Mouse (Mus musculus) liver, postnatal 0 days (tissue): ENCODE measurements around the gene Mgat4a. TPM values are rescaled to one million over a fixed set of nuclear protein-coding genes. Genes with fewer than 3 reads are reported as not detected.

Experiments used
- ATAC-seq: fragments of 200-750 bp; cut with Nextera tagmentation; 2 replicates; pipeline ENCODE4 v1.8.0; 2017; ENCODE audit warnings: mild to moderate bottlenecking, moderate library complexity
- DNase-seq: peaks from one replicate; pipeline ENCODE4 v3.0.0-alpha.2; 2016
- H3K27ac ChIP-seq: fragments of 300-500 bp; sonication (generic); 2 replicates; pipeline ENCODE4 v1.5.1; 2014; ENCODE audit warnings: antibody characterized with exemption, moderate library complexity, mild to moderate bottlenecking, low read depth
- H3K27me3 ChIP-seq: fragments of 300-500 bp; sonication (generic); 2 replicates; pipeline ENCODE4 v1.6.1; 2014; ENCODE audit warnings: low read length, control low read depth, mixed read lengths; ENCODE audit not compliant: insufficient read depth
- H3K36me3 ChIP-seq: fragments of 300-500 bp; sonication (generic); replicated peaks from 2 replicates; pipeline ENCODE4 v1.6.1; 2014; ENCODE audit warnings: mild to moderate bottlenecking, control low read depth, low read length, moderate library complexity, mixed read lengths; ENCODE audit not compliant: insufficient read depth
- H3K4me1 ChIP-seq: fragments of 300-500 bp; sonication (generic); 2 replicates; pipeline ENCODE4 v1.6.1; 2014; ENCODE audit warnings: antibody characterized with exemption, mild to moderate bottlenecking, control low read depth; ENCODE audit not compliant: insufficient read depth
- H3K4me2 ChIP-seq: fragments of 300-500 bp; sonication (generic); 2 replicates; pipeline ENCODE4 v1.6.1; 2014; ENCODE audit warnings: low read depth, mild to moderate bottlenecking, low read length, moderate library complexity, mixed read lengths
- H3K4me3 ChIP-seq: fragments of 300-500 bp; sonication (generic); 2 replicates; pipeline ENCODE4 v1.5.1; 2014; ENCODE audit warnings: low read depth, low read length
- H3K9ac ChIP-seq: fragments of 300-500 bp; sonication (generic); replicated peaks from 2 replicates; pipeline ENCODE4 v1.6.1; 2014; ENCODE audit warnings: mild to moderate bottlenecking, moderate library complexity
- H3K9me3 ChIP-seq: fragments of 300-500 bp; sonication (generic); 2 replicates; pipeline ENCODE4 v1.6.1; 2016; ENCODE audit warnings: mild to moderate bottlenecking, control low read depth, low read length, mixed read lengths
- CTCF ChIP-seq: sonication (generic); IDR thresholded peaks from 2 replicates; pipeline ENCODE4 v1.5.1; 2016; ENCODE audit warnings: antibody characterized with exemption, low read depth
- EP300 ChIP-seq: IDR thresholded peaks from 2 replicates; pipeline ENCODE4 v1.6.1; 2016; ENCODE audit warnings: antibody characterized with exemption, low read depth, mild to moderate bottlenecking
- WGBS: fragments of 180-500 bp; shearing (Covaris S2); extraction: QIAGEN DNeasy Blood & Tissue Kit; methylation state at CpG from one replicate; pipeline ENCODE4 v1.1.7; 2014; ENCODE audit not compliant: insufficient replicate concordance; 5-methylcytosine and 5-hydroxymethylcytosine counted together
- polyA plus RNA-seq: library from polyadenylated mRNA; unstranded; fragments of >200 nt; fragmentation: Nextera tagmentation; extraction: Ambion mirVana; gene quantifications from 2 replicates; pipeline ENCODE4 v1.2.1, GENCODE M21; 2015

Gene Mgat4a
- polyA plus RNA-seq, 1 experiment from 2014 or later: 0.66 TPM

- 57% methylated on average over 2 of the region's 2 CpGs for WGBS
- Histone ChIP-seq H3K9me3 (no peaks in the 10 kb centered on the region), H3K9ac (no peak overlapping the region), H3K4me3 (no peak overlapping the region), H3K27ac (0 out of 2 replicates have a peak overlapping the region, but pooled peaks have one; percentile 18), H3K27me3 (no peaks in the 10 kb centered on the region), H3K4me2 (no peak overlapping the region), H3K4me1 (peaks cover 26% of the 10 kb centered on the region), H3K36me3 (no peaks in the 10 kb centered on the region)
- TF ChIP-seq EP300 (no peak), CTCF (no peak)
- ATAC-seq (no peak), DNase-seq (no peak)
Measured at GRCm38 (mm10) chr1:37481331-37481730, 59.5 kb downstream of the Mgat4a start.

GRCm38 (mm10) chr1:37480731-37481130, 60.1 kb downstream of the Mgat4a start:
- DNase-seq: no peak
- Histone ChIP-seq H3K27me3 (no peaks in the 10 kb centered on the region), H3K36me3 (no peaks in the 10 kb centered on the region), H3K9ac (no peak overlapping the region), H3K27ac (no peak overlapping the region), H3K9me3 (no peaks in the 10 kb centered on the region), H3K4me1 (peaks cover 26% of the 10 kb centered on the region), H3K4me3 (no peak overlapping the region), H3K4me2 (no peak overlapping the region)
- TF ChIP-seq EP300 (no peak), CTCF (no peak)
- ATAC-seq: no peak
- 69% methylated on average over 6 of the region's 6 CpGs for WGBS

GRCm38 (mm10) chr1:37479759-37480158, 61.1 kb downstream of the Mgat4a start:
- Histone ChIP-seq H3K27ac (peak overlapping the region; percentile 74; the same call in 1 of the 2 replicates), H3K9me3 (no peaks in the 10 kb centered on the region), H3K27me3 (no peaks in the 10 kb centered on the region), H3K4me1 (peaks cover 30% of the 10 kb centered on the region), H3K9ac (no peak overlapping the region), H3K36me3 (no peaks in the 10 kb centered on the region), H3K4me3 (no peak overlapping the region), H3K4me2 (peak overlapping the region; percentile 68)
- TF ChIP-seq CTCF (no peak), EP300 (no peak)
- DNase-seq: no peak
- WGBS: 29% methylated on average over 8 of the region's 8 CpGs
- peak; percentile 21; the same call in 1 of the 2 replicates for ATAC-seq

- Histone ChIP-seq H3K27me3 (no peaks in the 10 kb centered on the region), H3K4me1 (peaks cover 30% of the 10 kb centered on the region), H3K9ac (no peak overlapping the region; the same call in 1 of the 2 replicates), H3K36me3 (no peaks in the 10 kb centered on the region), H3K4me2 (peak overlapping the region; percentile 68), H3K27ac (peak overlapping the region; percentile 74), H3K9me3 (no peaks in the 10 kb centered on the region), H3K4me3 (peak overlapping the region; percentile 41; the same call in 1 of the 2 replicates)
- ATAC-seq (peak; percentile 74), DNase-seq (peak; percentile 72)
- 39% methylated on average over 9 of the region's 9 CpGs for WGBS
- TF ChIP-seq CTCF: peak; percentile 82
- peak; percentile 34; the same call in 1 of the 2 replicates for TF ChIP-seq EP300
Measured at GRCm38 (mm10) chr1:37479074-37479473, 61.7 kb downstream of the Mgat4a start.

GRCm38 (mm10) chr1:37478416-37478815, 62.4 kb downstream of the Mgat4a start:
- no peaks in the 10 kb centered on the region for H3K36me3 ChIP-seq
- H3K4me3 ChIP-seq: peak overlapping the region; percentile 41
- peak overlapping the region; percentile 68 for H3K4me2 ChIP-seq
- no peaks in the 10 kb centered on the region for H3K9me3 ChIP-seq
- WGBS: 18% methylated on average over 7 of the region's 7 CpGs
- no peaks in the 10 kb centered on the region for H3K27me3 ChIP-seq
- peak; percentile 81 for ATAC-seq
- peak overlapping the region; percentile 50 for H3K9ac ChIP-seq
- TF ChIP-seq CTCF (0 out of 2 replicates have a peak, but pooled peaks have one; percentile 3), EP300 (peak; percentile 81)
- peak overlapping the region; percentile 74 for H3K27ac ChIP-seq
- DNase-seq: no peak
- peaks cover 30% of the 10 kb centered on the region for H3K4me1 ChIP-seq

GRCm38 (mm10) chr1:37477928-37478327, 62.9 kb downstream of the Mgat4a start:
- Histone ChIP-seq H3K4me2 (peak overlapping the region; percentile 68), H3K4me1 (peaks cover 33% of the 10 kb centered on the region), H3K27me3 (no peaks in the 10 kb centered on the region), H3K27ac (peak overlapping the region; percentile 74), H3K36me3 (no peaks in the 10 kb centered on the region), H3K9ac (peak overlapping the region; percentile 50), H3K4me3 (peak overlapping the region; percentile 41), H3K9me3 (no peaks in the 10 kb centered on the region)
- DNase-seq (no peak), ATAC-seq (peak; percentile 21)
- WGBS: 32% methylated on average over 5 of the region's 5 CpGs
- TF ChIP-seq EP300 (no peak), CTCF (no peak)
